Mouse (Mus musculus): Measurements from ENCODE around the gene Ubiad1.
A peak's percentile ranks its signal among the peaks of the same experiment; 100 is the strongest.

The Ubiad1 gene

GRCm38 (mm10) chr4:148448853-148449245 is 4.3 kb upstream of the Ubiad1 start:
- no peak for DNase-seq

GRCm38 (mm10) chr4:148448179-148448852 is 3.7 kb upstream of the Ubiad1 start, which contains the start of gene Mtor:
Gene Mtor (plus strand): TSS chr4:148448611.
- DNase-seq = peak; percentile 92

- peak; percentile 27 for DNase-seq
These were observed 2.0 kb downstream of the Ubiad1 start for GRCm38 (mm10) chr4:148442598-148442997.

DNA sequence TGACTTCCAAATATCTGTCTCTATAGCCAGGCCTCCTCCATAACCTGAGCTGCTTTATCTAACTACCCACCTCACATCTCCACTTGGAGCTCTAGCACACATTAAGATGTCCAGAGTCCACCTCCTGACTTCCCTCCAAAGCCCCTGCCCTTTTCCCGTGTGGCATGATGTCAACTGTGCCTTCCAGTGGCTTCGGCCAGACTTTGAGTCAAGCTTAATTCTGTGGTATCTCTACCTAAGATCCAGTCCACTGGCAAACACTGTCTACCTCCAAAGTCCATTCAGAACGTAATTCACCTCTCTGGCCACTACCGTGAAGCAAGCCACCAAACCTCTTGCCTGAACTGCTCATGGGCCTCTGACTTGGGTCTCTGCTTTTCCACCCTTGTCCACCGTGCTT is 2.6 kb downstream of the Ubiad1 start:
- peak; percentile 27 for DNase-seq

DNA sequence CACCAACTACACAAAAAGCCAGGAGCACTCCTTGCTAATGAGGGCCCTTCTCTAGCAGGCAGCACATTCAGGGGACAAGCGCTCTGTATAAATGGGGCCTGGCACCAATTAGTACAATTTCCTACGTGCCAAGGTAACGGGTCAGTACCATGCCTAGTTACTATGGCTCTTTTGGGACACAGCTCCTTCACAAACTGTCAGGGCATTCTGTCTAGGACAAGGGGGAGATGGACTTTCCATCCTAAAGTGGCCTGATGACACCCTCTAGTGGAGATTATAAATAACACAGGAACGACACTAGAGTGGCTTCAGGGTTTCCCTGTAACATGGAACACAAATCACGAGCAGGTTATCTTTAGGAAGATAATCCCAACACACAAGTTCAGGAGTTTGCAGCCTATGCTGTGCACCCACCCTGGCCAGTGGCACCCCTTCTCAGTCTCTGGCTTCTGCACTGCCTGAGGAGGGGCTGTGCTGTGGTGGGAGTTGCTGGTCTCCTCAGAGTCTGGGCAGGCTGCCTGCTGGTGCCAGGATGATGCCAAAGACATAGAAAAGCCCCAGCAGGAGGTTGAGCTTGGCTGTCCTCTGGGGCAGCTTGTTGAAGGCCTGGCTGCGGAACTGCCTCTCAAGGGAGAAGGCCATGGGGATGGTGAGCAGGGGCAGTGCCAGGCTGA is 8.8 kb downstream of the Ubiad1 start:
- DNase-seq = no peak

DNA sequence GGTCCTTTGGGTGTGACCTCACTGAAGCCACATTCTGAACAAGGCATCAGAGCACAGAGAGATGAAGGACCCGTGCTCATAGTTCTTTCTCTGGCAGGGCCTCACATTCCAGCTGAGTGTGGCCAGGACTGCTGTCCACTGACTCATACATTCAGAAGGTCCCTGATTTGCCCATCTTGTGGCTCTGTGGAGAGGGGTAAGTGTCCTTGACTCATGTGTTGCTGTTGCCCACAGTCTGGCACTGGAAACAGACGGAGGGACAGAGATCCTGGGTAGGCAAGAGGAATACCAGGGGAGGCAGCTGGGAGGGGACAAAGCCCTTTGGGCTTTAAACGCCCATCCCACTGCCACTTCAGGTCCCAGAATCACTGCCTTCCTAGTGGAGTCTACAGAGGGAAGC is 9.5 kb downstream of the Ubiad1 start:
- DNase-seq = no peak

GRCm38 (mm10) chr4:148434554-148434953 is 10.0 kb downstream of the Ubiad1 start:
- no peak for DNase-seq

DNA sequence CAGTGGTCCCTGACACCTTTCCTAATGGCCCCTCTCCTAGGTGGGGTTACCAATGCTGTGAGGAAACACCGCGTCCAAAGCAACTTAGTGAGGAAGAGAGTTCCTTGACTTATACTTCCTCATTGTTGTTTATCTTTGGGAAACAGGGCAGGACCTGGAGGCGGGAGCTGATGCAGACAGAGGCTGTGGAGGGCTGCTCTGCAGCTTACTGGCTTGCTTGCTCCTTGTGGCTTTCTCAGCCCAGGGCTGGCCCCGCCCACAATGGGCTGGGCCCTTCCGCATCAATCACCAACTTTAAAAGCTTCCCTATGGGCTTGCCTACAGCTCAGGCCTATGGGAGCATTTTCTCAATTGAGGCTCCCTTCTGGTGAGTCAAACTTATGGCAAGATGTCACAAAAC is 10.8 kb downstream of the Ubiad1 start:
- DNase-seq = no peak

DNA sequence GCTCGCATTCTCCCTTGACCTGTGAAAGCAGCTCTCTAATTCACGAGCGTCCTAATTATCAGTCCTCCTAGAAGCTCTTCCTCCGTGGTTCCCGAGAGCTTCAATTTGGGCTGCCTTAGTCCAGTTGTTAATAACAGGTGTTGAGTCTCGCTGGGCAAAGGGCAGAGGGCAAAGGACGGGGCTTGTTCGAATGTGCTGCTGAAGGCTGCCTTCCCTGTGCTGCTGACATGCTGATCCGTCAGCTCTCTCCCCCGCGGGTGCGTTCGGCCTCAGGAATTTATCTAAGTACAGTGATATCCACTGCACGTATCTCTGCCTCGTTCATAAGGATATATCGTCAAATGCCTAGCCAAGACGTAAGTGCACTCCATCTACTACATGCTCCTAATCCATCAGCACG is 11.2 kb downstream of the Ubiad1 start:
- DNase-seq = peak; percentile 72

DNA sequence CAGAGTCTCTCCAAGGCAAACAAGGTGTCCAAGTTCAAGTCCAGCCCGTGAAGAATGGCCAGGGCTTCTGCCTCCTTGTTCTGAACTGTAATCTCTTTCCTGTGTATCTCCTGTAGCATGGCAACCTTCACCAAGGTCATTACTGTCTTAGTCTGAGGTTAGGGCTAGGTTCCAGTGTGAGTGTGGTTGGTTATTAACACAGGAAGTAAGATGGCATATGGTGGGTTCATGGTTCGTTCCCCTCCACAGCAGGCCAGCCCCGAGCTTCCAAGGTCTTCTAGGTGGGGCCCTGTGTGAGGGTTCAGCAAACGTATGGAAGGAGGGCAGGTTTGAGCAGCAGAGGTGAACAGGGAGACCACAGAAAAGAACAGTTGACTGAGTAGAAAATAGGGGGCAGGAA is 12.1 kb downstream of the Ubiad1 start:
- DNase-seq = no peak

DNA sequence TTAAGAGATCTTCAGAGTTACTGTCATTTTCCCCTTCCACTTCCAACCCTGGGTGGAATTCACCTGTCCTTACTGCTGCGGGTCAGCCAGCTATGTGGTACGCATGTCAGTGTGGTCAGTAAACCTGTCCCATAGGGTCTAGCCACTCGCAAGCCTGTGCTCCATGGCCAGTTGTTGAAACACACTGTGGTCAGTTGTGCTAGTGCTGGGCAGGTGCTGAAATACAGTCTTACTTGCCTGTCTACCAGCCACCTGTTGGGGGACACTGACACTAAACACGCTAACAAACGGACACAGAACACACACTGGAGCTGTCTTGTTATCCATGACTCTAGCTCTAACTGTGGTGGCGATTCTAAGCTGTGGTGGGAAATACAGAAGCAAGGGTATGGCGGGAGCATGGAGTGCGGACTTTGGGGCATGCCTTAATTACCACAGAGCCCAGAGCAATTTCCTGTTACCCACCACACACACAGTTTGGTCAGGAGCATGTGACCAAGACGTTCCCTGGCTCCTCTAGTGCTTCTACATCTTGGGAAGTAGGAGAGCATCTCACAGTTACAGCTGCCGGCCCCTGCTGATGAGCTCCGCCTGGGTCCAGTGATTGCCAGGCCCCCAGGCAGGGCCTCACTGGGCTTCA is 13.6 kb downstream of the Ubiad1 start:
- no peak for DNase-seq

DNA sequence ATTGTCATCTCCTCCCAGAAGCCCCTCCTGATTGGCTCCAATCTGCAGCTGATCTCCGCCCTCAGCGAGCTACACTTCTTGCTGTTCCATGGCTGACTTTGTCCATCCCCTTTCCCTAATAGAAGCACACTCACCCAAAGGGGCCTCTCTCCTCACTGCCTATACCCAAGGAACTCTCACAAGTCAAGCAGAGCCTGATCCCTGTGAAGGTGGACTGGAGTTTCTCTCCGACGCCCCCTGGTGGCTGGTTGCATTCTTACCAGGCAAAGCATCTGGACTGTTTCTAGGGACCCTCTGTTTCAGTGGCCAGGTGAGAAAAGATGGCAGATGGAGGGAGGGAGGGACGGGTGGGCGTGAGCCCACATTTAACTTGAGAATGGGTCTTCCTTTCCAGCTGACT is 14.9 kb downstream of the Ubiad1 start:
- DNase-seq = peak; percentile 68

DNA sequence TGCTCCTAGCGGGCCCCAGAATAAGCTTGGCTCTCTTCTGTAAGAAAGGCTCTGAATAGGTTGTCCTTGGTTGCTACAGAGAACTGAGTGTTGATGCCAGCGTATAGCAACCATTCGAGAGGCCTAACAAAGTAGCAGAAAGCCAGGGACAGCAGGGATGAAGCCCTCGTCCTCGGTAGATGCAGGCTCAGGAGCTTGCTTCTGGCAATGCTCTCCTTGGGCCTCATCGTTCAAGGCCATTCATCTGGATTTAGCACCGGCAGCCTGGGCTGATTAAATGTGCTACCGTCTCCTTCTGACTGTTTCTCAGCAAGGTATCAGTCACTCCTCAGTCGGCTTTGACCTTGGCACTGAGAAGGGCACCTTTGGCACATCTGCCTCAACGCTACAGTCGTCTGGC is 15.4 kb downstream of the Ubiad1 start:
- DNase-seq = no peak

- DNase-seq = no peak
These were observed 16.0 kb downstream of the Ubiad1 start for GRCm38 (mm10) chr4:148428544-148428943.

- DNase-seq = no peak
These were observed 17.4 kb downstream of the Ubiad1 start for GRCm38 (mm10) chr4:148426950-148427850.

- DNase-seq = no peak
These were observed 27.0 kb downstream of the Ubiad1 start for GRCm38 (mm10) chr4:148417559-148417958.

DNA sequence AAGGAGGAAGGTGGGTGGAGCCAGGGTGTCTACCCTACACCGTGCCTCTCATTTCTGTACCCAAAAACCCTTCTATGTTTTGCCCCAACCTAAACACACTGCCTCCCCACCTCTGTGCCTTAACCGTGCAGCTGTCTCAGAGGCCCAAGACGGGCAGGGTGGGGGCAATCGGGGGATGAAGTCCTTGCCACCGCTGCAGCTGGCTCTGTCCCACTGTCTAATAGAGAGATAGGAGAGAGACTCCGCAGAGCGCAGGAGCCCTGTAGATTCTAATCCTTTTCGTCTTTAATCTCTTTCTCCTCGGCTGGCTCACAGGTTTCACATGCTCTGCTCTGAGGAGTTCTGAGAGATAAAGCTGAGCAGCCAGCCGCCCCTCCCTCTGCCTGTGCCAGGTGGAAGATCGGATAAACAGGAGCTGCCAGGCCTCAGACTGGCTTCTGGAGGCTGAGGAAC is 27.5 kb downstream of the Ubiad1 start:
- no peak for DNase-seq

DNA sequence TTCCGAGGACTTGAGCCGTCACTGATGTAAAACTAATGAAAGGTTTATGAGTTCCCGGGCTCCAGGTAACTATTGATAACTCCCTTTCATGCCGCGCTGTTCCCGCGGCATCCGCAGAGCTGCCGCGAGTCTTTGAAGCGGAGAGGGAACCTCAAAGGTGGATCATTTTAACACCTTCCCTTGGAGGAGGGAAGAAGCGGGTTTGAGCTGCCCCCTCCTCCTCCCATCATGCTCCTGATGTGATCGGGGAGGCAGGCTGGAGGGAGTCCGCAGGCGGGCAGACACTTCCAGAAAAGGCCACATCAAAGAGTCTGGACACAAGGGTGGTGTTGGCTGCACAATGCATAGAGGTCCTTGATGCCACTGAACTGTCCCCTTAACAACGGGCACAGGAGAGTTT is 29.0 kb downstream of the Ubiad1 start:
- DNase-seq = no peak

GRCm38 (mm10) chr4:148408256-148408975 is 36.2 kb downstream of the Ubiad1 start:
- no peak for DNase-seq

DNA sequence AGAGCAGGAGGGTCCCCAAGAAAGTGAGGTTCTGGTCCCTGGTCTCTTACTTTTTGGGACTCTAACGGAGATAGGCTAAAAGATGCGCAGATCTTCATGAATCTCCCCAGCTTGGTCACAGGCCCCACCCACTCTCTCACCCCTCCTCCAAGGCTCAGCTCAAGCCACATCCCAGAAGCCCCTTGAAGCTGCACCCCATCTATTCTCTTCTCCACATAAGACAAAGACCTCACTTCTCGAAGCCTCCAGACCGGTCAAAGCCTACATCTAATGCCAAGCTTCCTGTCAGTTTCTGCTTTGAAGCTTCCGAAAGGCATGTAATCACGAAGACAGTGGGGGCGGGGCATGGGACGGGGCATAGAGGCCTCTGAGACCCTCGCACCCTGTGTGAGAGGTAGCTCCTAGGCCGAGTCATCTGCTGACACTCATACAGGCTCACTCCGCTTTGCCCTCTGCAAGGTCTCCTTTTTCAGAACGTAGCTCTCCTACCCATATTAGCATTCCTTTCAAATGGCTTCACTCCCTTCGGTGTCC is 39.2 kb downstream of the Ubiad1 start:
- no peak for DNase-seq

GRCm38 (mm10) chr4:148404748-148405147 is 39.8 kb downstream of the Ubiad1 start:
- DNase-seq = no peak

DNA sequence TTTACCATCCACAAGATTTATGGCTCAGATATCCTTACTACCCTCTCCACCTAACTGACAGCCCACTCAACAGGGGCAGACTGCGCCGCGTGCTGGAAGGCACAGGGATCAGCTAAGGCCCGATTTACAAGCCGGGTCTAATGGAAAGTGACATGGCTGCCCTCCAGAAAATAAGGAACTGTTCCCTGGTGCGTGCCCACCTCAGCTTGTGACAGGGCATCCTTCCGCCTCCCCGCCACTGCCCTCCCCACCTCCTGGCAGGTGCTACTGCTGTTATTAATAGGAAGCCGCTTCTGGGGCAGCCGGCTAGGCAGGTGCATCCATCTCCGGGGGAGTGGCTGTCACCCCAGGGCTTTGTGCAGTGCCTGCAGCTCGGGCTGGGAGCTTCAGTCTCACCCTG is 41.2 kb downstream of the Ubiad1 start:
- DNase-seq = no peak

Measured in kidney, adult 18-20 months (tissue).